Mouse (Mus musculus) gastrocnemius, postnatal 10 days (tissue): ENCODE results near the gene Pnkd. TPM values are rescaled to one million over a fixed set of nuclear protein-coding genes. Genes with fewer than 3 reads are reported as not detected.
"Not testable (repeated sequence)": the region's sequence is repeated elsewhere in the genome, so short reads cannot be mapped to it uniquely, and the experiment has no call there.

Source experiments
- DNase-seq: peaks from one replicate; pipeline ENCODE4 v3.0.0; 2021; ENCODE audit warnings: mixed read lengths
- microRNA-seq, 2 experiments: library from miRNA; unstranded; fragments of <30 nt; microRNA quantifications; one replicate each; pipeline ENCODE4 v1.2.0; 2021
- total RNA-seq, 2 experiments: library from RNA; stranded (reverse); gene quantifications; 2 replicates each; pipeline ENCODE4 v1.2.3; 2021

The Pnkd gene
- total RNA-seq, 2 experiments from 2014 or later: 69.7 to 70.5 TPM

GRCm38 (mm10) chr1:74389831-74390286 is 105.1 kb downstream of the Pnkd start:
- no peak for DNase-seq

DNA sequence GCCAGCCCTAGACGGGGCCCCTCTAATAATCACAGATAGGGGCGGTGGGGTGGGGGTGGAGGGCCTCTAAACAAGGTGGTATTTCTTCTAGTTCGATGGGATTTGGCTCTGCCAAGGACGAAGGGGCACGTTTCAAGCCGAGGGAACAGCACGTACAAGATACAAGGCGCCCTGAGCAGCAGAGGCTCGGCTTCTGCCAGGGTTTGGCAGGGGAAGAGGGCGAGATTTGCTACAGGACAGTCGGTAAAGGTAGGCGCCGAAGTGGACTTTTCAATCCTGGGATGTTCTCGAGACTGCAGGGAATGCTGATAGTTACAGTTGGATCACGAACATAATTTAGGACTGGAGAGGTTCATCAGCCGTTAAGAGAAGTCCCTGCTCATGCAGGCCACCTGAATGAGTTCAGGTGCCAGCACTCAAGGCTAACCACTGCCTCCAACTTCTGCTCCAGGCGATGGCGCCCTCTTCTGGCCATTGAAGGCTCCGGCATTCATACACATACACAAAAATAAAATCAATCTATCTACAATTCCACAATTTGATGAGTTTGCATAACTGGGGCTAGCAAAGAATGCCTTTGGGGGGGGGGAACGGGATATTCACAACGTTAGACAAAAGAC is 105.7 kb downstream of the Pnkd start:
- DNase-seq: peak; percentile 70

DNA sequence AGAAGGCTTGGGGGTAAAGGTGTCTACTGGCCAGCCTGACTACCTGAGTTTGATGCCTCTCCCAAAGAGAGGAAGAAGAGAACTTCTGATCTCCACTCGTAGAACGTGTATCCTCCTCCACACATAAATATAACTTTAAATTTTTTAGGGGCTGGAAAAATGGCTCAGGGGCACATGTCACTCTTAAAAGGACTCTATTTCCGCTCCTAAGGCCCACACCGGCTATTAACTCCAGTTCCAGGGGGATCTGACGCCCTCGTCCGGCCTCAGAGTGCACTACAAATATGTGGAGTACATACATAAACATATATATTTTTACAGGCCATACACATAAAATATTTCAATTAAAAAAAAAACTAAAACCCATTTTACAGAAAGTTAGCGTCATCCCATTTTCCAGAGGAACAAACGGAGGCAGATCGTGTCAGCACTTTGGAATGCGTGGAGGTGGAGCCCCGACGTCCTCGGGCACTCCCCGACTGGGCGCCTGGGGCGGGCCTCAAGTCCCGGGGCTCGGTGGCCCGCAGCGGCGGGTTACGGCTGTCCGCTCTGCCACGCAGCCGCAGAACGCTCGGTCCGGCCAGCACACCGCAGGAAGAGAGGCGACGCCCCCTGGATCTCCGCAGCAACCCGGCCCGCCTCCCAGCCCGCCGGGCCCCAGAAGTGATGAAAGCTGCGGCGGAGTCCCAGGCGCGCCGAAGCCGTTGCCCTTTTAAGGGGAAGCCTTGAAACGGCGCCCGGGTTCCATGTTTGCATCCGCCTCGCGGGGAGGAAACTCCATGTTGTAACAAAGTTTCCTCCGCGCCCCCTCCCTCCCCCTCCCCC is 106.4 kb downstream of the Pnkd start, which contains the start of gene Ctdsp1:
Ctdsp1 (plus strand) TSS at position 586 of the 825 bp plus-strand sequence.
- DNase-seq: peak; percentile 99

DNA sequence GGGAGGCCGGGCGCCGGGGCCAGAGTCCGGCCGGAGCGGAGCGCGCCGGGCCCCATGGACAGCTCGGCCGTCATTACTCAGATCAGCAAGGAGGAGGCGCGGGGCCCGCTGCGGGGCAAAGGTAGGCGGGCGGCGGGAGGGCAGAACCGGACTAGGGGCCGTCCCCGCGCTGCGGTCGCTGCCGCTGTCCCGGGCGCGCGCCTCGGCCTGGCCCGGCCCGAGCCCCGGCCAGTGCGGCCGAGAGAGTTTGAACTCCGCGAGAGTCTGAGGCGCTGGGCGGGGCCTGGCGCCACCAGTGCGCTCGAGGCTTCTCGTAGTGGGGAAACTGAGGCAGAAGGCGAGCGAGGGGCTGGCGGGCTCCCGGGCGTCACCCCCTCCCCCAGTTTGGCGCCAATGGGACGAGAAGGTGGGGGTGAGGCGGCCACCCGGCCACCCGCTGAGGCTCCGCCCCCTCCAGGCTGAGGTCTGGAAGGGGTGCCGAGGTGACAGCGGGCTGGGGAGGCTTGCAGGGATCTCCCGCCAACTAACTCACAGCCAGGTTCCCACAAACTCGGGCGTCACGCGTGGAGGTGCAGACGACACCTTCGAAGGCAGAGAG is 107.2 kb downstream of the Pnkd start:
- peak; percentile 80 for DNase-seq

GRCm38 (mm10) chr1:74392446-74392994 is 107.8 kb downstream of the Pnkd start:
- no peak for DNase-seq

- DNase-seq: no peak
These were observed 108.3 kb downstream of the Pnkd start for GRCm38 (mm10) chr1:74393010-74393409.

DNA sequence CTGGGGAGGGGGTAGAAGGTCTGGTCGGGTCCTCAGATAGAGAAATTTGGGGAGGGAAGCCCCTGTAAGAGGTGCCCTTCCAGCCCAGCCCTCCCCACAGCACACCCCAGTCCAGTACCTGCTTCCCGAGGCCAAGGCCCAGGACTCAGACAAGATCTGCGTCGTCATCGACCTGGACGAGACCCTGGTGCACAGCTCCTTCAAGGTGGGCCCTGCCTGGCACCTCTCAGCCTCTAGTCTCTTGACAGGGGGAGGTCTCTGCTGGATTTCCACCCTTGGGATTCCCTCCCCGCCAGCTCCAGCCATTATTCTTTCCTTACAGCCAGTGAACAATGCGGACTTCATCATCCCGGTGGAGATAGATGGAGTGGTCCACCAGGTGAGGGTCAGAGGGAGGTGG is 109.0 kb downstream of the Pnkd start:
- DNase-seq: no peak

DNA sequence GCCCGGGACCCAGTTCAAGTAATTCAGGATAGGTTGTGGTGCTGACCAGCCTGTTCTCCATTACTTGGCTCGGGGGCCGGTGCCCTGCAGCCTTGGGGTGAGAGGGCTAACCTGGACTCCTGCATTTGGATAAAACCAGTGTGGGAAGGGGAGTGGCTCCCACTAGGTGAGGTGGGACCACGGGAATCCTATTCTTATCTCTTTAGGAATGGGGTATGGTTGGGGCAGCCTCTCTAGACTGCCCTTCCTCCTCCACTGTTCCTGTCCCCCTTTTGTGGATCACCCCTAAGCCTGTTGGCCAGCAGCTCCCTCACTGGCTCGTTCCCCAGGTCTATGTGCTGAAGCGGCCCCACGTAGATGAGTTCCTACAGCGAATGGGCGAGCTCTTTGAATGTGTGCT is 109.6 kb downstream of the Pnkd start:
- DNase-seq: no peak

DNA sequence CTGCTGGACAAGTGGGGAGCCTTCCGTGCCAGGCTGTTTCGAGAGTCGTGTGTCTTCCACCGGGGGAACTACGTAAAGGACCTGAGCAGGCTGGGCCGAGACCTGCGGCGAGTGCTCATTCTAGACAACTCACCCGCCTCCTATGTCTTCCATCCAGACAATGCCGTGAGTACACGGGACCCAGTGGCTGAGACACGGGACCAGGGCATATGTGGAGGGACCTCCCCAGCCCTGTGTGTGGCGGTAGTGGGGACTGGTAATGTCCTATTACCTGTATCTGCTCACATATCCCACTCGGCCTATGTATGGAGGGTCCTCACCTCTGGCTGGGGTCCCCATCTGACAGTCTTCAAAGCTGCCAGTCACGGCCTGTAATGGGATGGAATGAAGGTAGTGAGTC is 110.1 kb downstream of the Pnkd start:
- no peak for DNase-seq

DNA sequence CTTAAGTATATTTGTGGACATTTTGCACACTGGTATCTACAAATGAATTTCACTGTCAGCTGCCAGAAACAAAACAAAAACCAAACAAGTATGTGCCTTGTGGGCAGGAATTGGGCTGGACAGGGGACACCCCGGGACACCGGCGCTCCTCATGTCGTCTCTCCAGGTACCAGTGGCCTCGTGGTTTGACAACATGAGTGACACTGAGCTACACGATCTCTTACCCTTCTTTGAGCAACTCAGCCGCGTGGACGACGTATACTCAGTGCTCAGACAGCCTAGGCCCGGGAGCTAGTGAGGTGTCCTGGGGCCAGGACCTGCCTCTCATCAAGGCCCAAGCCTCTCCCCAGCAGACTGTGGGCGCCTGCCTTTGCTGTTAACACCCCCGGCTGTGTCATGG is 110.6 kb downstream of the Pnkd start:
- no peak for DNase-seq

DNA sequence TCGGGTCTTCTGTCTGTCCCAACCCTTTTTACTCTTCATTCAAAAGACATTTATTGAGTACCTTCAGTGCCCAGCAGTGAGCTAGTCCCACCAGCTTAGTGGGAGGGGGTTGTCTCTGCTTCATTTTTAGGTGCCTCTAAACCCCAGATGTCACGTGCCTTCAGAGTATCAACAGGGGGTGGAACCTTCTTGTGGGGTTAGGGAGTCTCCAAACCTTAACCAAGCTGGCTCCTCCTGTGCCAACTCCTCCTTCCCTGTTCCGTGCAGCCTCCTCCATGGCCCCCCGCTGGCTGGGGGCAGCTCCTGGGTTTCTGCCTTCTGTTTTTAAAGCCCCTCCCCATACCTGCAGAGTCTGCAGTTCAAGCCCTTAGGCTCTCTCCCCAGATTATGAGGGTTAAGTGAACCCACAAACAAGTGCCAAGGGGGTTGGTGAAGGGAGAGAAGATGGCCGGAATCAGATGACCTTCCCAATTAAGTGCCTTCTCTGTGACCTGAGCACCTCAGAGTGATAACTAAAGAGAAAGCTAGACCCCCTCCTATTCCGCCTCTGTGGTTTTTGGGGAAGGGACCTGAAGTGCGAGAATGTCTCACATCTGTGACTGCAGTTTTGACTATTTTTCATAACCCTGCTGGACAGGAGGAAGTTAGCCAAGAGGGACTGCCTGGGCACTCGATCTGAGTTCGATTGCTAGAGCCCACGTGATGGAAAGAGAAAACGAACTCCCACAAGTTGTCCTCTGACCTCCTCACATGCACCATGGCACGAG is 111.9 kb downstream of the Pnkd start:
- DNase-seq: not testable (repeated sequence)

DNA sequence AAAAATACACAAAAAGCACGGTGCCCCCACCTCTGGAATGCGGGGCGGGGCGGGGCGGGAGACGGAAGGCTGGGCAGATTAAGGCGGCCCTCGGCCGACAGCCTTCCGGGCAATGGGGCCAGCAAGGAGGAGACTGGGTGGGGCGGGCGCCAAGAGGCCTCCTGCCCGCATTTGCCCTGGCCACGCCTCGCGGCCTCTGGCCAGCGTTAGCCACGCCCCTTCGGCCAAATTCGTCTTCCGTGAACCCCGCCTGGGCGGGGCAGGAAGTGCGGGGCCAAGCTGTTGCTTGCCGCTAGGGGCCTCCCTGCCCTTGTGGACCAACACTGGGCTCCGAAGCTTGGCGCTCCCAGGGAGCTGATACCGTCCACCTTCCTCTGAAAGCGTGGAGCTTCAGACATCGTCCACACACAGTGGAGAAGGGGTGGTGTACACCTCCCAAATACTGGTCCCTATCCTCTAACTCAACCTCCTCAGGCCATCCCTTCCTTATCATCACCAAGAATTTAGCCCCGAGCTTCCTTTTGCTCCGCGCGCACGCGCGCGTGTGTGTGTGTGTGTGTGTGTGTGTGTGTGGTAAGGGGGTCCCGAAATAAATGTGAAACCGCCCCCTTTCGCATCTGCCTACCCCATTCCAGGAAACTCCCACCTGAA is 112.7 kb downstream of the Pnkd start:
- DNase-seq: peak; percentile 100

DNA sequence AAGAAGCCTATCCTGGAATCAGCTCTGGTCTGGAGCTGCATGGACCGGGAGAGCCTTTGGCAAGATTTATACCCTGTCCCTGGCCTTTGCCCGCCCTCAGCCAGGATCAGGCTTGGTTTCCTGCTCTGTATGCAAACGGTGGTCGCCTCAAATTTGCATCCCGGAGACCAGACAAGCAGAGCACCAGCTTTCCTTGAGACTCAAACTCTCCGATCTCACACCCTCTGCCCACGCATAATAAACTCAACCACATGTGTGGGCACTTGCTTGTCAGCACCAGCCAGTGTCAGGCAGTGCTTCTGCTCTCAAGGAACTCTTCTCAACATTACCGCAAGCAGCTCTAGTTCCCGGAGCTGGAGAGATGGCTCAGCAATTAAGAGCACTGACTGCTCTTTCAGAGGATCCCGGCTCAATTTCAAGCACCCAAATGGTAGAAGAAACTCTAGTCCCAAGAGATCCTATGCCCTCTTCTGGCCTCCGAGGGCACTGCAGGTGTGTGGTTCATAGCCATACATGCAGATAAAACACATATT is 113.3 kb downstream of the Pnkd start:
- peak; percentile 52 for DNase-seq

DNA sequence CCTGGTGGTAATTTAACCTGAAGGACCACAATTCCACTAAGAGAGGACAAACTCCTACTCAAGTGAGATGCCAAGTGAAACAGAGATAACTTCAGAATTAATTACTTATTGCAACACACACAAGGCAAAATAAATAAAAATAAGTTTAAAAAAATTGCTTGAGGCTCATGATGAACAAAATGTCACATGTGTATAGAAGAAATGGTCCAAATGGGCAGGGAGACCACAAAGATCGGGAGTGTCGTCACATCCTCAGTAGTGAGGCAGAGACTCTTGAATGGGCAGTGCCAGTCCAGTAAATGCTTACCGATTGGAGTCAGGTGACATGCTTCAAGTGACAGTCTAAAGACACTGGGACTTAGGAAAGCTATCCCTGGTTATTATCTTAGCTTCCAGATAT is 115.8 kb downstream of the Pnkd start:
- DNase-seq: no peak

- no peak for DNase-seq
These were observed 116.4 kb downstream of the Pnkd start for GRCm38 (mm10) chr1:74401015-74401702.

Small RNA genes within 50 kb of the gene (microRNA-seq; reads per million reads assigned to microRNA genes)
- 13,890 to 30,211 reads per million in 2 experiments for gene Mir26b

Other genes with a start within 250 kb of the Pnkd start
- 100 to 1,000 TPM; 193 to 196 TPM for gene Tns1, start 160.5 kb upstream of the Pnkd start, total RNA-seq
- 1 to 10 TPM in 1 of 2 experiments, under 1 TPM in 1; 0.12 to 1.2 TPM for gene Rufy4, start 159.4 kb upstream of the Pnkd start, total RNA-seq
- under 1 TPM in 1 of 2 experiments, not detected in 1; 0.18 TPM for gene Cxcr2, start 130.9 kb upstream of the Pnkd start, total RNA-seq
- not detected for gene Cxcr1, start 90.3 kb upstream of the Pnkd start, total RNA-seq
- gene Arpc2, start 48.8 kb upstream of the Pnkd start, total RNA-seq: 100 to 1,000 TPM; 104 to 116 TPM
- gene Gpbar1, start 6.4 kb upstream of the Pnkd start, total RNA-seq: under 1 TPM in 1 of 2 experiments, not detected in 1; 0.25 TPM
- 10 to 100 TPM; 90.7 to 94.4 TPM for gene Aamp, start 192 bp upstream of the Pnkd start, total RNA-seq
- 10 to 100 TPM; 43.5 to 50.3 TPM for gene Tmbim1, start 20.7 kb downstream of the Pnkd start, total RNA-seq
- under 1 TPM; 0.16 to 0.36 TPM for gene Catip, start 77.2 kb downstream of the Pnkd start, total RNA-seq
- 1 to 10 TPM; 2.5 to 5.2 TPM for gene Slc11a1, start 90.3 kb downstream of the Pnkd start, total RNA-seq
- 100 to 1,000 TPM in 1 of 2 experiments, 10 to 100 TPM in 1; 99.4 to 103 TPM for gene Ctdsp1, start 106.6 kb downstream of the Pnkd start, total RNA-seq
- under 1 TPM; 0.09 to 0.16 TPM for gene Vil1, start 124.4 kb downstream of the Pnkd start, total RNA-seq
- 10 to 100 TPM; 16.6 to 18.7 TPM for gene Cnot9, start 221.1 kb downstream of the Pnkd start, total RNA-seq